Mouse (Mus musculus): ENCODE data around the gene Fbxo30.

DNA sequence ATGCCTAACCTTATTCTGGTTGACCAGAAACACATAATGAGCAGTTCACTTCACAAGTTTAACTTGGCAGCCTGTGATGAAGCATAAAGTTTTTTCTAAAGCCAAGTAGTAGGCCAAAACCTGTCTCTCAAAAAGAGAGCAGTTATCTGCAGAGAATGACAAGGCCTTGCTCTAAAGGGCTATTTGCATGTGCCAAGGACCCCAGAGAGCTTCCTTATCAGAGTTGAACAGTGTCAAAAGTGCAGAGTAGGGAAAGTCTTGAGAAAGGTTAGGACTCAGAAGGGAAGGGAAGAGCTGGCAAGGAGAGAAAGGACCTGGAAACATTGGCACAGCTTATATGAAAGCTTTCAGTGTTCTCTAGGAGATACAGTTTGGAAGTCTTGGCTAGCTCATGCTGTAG is 29.4 kb downstream of the Fbxo30 start:
- no peak for TF ChIP-seq CTCF (IDR thresholded peaks at IDR 0.05; ENCODE audit: control insufficient read depth, insufficient read depth, insufficient read length)
- no peak for TF ChIP-seq MAX (IDR thresholded peaks at IDR 0.05)
- no peak for TF ChIP-seq MYOG (IDR thresholded peaks at IDR 0.05; ENCODE audit: control insufficient read depth, extremely low read depth, insufficient read length)
- TF ChIP-seq CEBPB (IDR thresholded peaks at IDR 0.05; ENCODE audit: low read depth), result no peak
- TF ChIP-seq MYOD1 (IDR thresholded peaks at IDR 0.05; ENCODE audit: control insufficient read depth, insufficient read length, low read depth), result no peak
- no peak for TF ChIP-seq USF1 (IDR thresholded peaks at IDR 0.05; ENCODE audit: low read depth)
- TF ChIP-seq FOSL1 (IDR thresholded peaks at IDR 0.05; ENCODE audit: insufficient read depth, low read length, poor library complexity, severe bottlenecking), result no peak
